Mouse (Mus musculus) bone marrow macrophage, adult 2 months (primary cell): ENCODE measurements at regions not wholly inside any gene's neighbourhood (a gene's known extent, or its start where the extent isn't known, plus 50 kb on each side); places are given as distances from the start of the nearest gene placed in this dataset.

Experiments used
- H3K27ac ChIP-seq: 2 replicates; pipeline ENCODE4 v1.5.1; 2012; ENCODE audit warnings: low read depth, low read length; ENCODE audit not compliant: insufficient read depth
- H3K4me1 ChIP-seq: 2 replicates; pipeline ENCODE4 v1.6.1; 2012; ENCODE audit warnings: low read length; ENCODE audit not compliant: control insufficient read depth, insufficient read depth
- H3K4me3 ChIP-seq: 2 replicates; pipeline ENCODE4 v1.5.1; 2012; ENCODE audit warnings: mild to moderate bottlenecking, low read length, moderate library complexity; ENCODE audit not compliant: insufficient read depth
- CTCF ChIP-seq: IDR thresholded peaks from 2 replicates; pipeline ENCODE4 v1.5.1; 2012; ENCODE audit warnings: low read depth, mild to moderate bottlenecking, low read length, moderate library complexity
- POLR2A ChIP-seq: IDR thresholded peaks from 2 replicates; pipeline ENCODE4 v1.6.1; 2012; ENCODE audit warnings: mild to moderate bottlenecking, low read depth, low read length, borderline replicate concordance

DNA sequence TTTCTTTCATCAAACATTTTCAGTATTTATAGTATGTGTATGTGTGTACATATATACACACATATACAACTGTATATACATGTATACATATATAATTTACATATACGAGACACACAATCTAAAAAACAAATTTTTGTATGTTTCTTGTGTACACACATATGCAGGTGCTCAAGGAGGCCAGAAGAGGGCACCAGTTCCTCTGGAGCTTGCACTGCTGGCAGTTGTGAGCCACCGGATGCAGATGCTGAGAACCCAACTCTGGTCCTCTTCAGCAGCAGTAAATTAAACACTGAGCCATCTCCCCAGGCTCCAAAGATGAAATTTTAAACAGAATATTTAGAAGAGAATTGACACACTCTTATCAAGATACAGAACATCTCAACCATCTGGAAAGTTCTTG is 67.4 kb upstream of the Stard3nl start:
- Histone ChIP-seq H3K27ac (no peak overlapping the region), H3K4me1 (no peaks in the 10 kb centered on the region), H3K4me3 (no peak overlapping the region)
- TF ChIP-seq POLR2A = no peak
- TF ChIP-seq CTCF = no peak

GRCm38 (mm10) chr13:19449387-19449786 is 53.8 kb upstream of the Stard3nl start:
- H3K4me1 ChIP-seq = 0 out of 2 replicates have a peak, but pooled peaks cover 3% of the 10 kb centered on the region
- H3K4me3 ChIP-seq = no peak overlapping the region
- H3K27ac ChIP-seq = no peak overlapping the region
- TF ChIP-seq POLR2A (no peak), CTCF (no peak)
